Mouse (Mus musculus) ES-E14 (cell line): ENCODE results near the gene Slc25a15. TPM values are rescaled to one million over a fixed set of nuclear protein-coding genes. Genes with fewer than 3 reads are reported as not detected.

Experiments
- DNase-seq: peaks from one replicate; pipeline ENCODE4 v3.0.0-alpha.2; 2013; ENCODE audit warnings: low read depth, low spot score
- H3K27ac ChIP-seq: 2 replicates; pipeline ENCODE4 v1.5.1; 2012; ENCODE audit warnings: low read depth, mild to moderate bottlenecking, low read length, moderate library complexity, mixed read lengths; ENCODE audit not compliant: poor library complexity, insufficient read depth, severe bottlenecking
- H3K36me3 ChIP-seq: 2 replicates; pipeline ENCODE4 v1.6.1; 2012; ENCODE audit warnings: mild to moderate bottlenecking, low read length, moderate library complexity, mixed read lengths; ENCODE audit not compliant: control insufficient read depth, poor library complexity, insufficient read depth, severe bottlenecking
- H3K4me1 ChIP-seq, 2 experiments: fragments of 150-350 bp in 1 of 2; sonication (generic) in 1 of 2; 2 replicates each; pipeline ENCODE4 v1.6.1; 2012; ENCODE audit warnings: low read length in 2 of 2, mild to moderate bottlenecking in 1 of 2, mixed read lengths in 1 of 2; ENCODE audit not compliant: control insufficient read depth in 2 of 2, insufficient read depth in 2 of 2, poor library complexity in 1 of 2
- H3K4me3 ChIP-seq, 2 experiments: fragments of 150-350 bp in 1 of 2; sonication (generic) in 1 of 2; 2 replicates each; pipeline ENCODE4 v1.5.1; 2012; ENCODE audit warnings: low read length in 2 of 2, low read depth in 1 of 2, mild to moderate bottlenecking in 1 of 2, mixed read lengths in 1 of 2; ENCODE audit not compliant: insufficient read depth in 1 of 2, poor library complexity in 1 of 2, severe bottlenecking in 1 of 2
- H3K9ac ChIP-seq: 2 replicates; pipeline ENCODE4 v1.6.1; 2012; ENCODE audit warnings: low read depth, mild to moderate bottlenecking, low read length, mixed read lengths; ENCODE audit not compliant: poor library complexity, insufficient read depth, severe bottlenecking
- H3K9me3 ChIP-seq: fragments of 150-350 bp; sonication (generic); 2 replicates; pipeline ENCODE4 v1.6.1; 2012; ENCODE audit warnings: low read depth, mild to moderate bottlenecking, low read length; ENCODE audit not compliant: control insufficient read depth, insufficient read depth
- CHD2 ChIP-seq: IDR thresholded peaks from 2 replicates; pipeline ENCODE4 v1.6.1; 2014; ENCODE audit warnings: mild to moderate bottlenecking, low read depth, low read length, inconsistent platforms
- HCFC1 ChIP-seq: IDR thresholded peaks from 2 replicates; pipeline ENCODE4 v1.6.1; 2012; ENCODE audit warnings: low read length, inconsistent platforms, borderline replicate concordance; ENCODE audit not compliant: insufficient read depth
- MAFK ChIP-seq: IDR thresholded peaks from 2 replicates; pipeline ENCODE4 v1.6.1; 2014; ENCODE audit warnings: mild to moderate bottlenecking, low read depth, low read length, inconsistent platforms; ENCODE audit not compliant: insufficient read depth
- ZC3H11A ChIP-seq: IDR thresholded peaks from 2 replicates; pipeline ENCODE4 v1.6.1; 2012; ENCODE audit warnings: low read depth, mild to moderate bottlenecking, inconsistent platforms, low read length, borderline replicate concordance
- ZNF384 ChIP-seq: IDR thresholded peaks from 2 replicates; pipeline ENCODE4 v1.6.1; 2012; ENCODE audit warnings: low read depth, low read length, inconsistent platforms
- in situ Hi-C, 2 experiments: fragments of 600-800 bp; cut with MboI; formaldehyde crosslinking; loops; one replicate each; pipeline ENCODE4 v1.15.1; 2025; ENCODE audit warnings: low sequenced_read_pairs in 2 of 2, inconsistent platforms in 1 of 2; ENCODE audit not compliant: unreplicated experiment in 2 of 2
- total RNA-seq: library from RNA; depleted of rRNA; stranded (reverse); fragments of 300-350 nt; gene quantifications from 2 replicates; pipeline ENCODE4 v1.2.3, GENCODE M21; 2012; rRNA removed

Gene Slc25a15
- total RNA-seq, 1 experiment = 22.1 TPM

DNA sequence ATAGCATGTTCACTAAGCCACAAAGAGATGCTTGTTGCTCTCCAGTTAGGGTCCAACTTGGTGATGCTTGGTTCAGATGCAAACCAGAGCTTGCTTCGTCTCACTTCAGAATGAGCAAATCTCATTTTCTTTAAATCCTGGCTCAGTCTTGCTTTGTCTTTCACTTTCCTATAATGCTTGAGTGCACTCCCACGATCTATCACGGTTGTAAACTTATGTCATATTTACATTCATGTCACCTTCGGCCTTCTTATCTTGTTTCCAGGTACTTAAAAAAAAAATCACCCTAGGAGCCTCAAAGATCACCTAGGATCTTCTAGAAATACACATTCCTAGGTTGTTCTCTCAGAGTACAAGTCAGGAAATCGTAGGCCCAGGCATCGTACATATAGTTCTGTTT lies 38.5 kb downstream of the Slc25a15 start:
- H3K27ac ChIP-seq = no peak overlapping the region
- TF ChIP-seq CHD2 (no peak), HCFC1 (no peak), ZNF384 (no peak), MAFK (no peak), ZC3H11A (no peak)
- no peaks in the 10 kb centered on the region for H3K36me3 ChIP-seq
- H3K9ac ChIP-seq = no peak overlapping the region
- H3K9me3 ChIP-seq = no peaks in the 10 kb centered on the region
- no peak overlapping the region for H3K4me3 ChIP-seq
- H3K4me1 ChIP-seq = no peaks in the 10 kb centered on the region
- in situ Hi-C loops = no loop called here
- DNase-seq = no peak

DNA sequence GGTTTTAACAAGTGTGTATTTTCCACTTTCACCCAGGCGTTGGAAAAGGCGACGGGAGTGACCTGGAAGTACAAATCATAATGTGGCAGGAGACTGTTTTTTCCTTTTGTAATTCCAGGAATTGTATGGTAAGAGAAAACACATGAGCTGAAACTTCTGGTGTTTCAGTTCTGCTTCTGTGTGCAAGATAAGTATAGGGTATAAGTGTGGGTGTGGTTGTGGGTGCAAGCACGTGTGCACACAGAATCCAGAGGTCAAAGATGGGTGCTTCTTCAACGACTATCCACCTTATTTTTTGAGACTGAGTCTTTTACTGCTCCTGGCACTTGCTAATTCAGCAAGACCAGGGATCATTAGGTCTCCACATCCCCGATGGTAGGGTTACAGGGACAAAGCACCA lies 39.0 kb downstream of the Slc25a15 start:
- Histone ChIP-seq H3K4me1 (no peaks in the 10 kb centered on the region), H3K36me3 (no peaks in the 10 kb centered on the region), H3K9me3 (no peaks in the 10 kb centered on the region), H3K4me3 (no peak overlapping the region), H3K9ac (no peak overlapping the region), H3K27ac (no peak overlapping the region)
- no peak for DNase-seq
- TF ChIP-seq MAFK (no peak), HCFC1 (no peak), ZNF384 (no peak), CHD2 (no peak), ZC3H11A (no peak)
- in situ Hi-C loops = no loop called here

DNA sequence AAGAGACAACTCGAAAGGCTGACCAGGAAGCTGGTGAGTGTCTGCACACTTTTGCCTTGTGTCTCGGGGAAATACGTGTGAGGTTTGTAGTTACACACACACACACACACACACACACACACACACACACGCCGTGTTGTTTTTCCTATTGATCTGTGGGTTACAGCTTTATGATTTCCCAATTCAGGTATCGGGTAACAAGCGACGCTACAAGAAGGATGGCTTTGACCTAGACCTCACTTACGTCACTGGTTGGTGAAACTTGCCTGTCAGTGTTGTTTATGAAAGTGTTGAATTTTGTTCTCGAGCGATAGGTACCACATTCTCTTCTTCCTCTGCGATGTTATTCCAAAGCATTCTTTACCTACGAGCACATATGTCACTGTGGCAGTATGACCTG lies 63.0 kb downstream of the Slc25a15 start:
- no peaks in the 10 kb centered on the region for H3K36me3 ChIP-seq
- no peaks in the 10 kb centered on the region for H3K9me3 ChIP-seq
- H3K4me3 ChIP-seq = no peak overlapping the region
- TF ChIP-seq CHD2 (no peak), MAFK (no peak), ZNF384 (no peak), HCFC1 (no peak), ZC3H11A (no peak)
- no peak for DNase-seq
- no peak overlapping the region for H3K9ac ChIP-seq
- in situ Hi-C loops = no loop called here
- no peak overlapping the region for H3K27ac ChIP-seq
- no peaks in the 10 kb centered on the region for H3K4me1 ChIP-seq

Other genes with a start within 250 kb of the Slc25a15 start
- 3.4 and 7.9 TPM in 2 replicates for gene Nek3, start 232.2 kb downstream of the Slc25a15 start, total RNA-seq
- gene Ckap2, start 212.8 kb downstream of the Slc25a15 start, total RNA-seq = 67.4 and 68.7 TPM in 2 replicates
- 20.6 and 25.9 TPM in 2 replicates for gene Vps36, start 205.8 kb downstream of the Slc25a15 start, total RNA-seq
- 3.6 and 5.4 TPM in 2 replicates for gene Thsd1, start 171.3 kb downstream of the Slc25a15 start, total RNA-seq
- gene Tpte, start 115.2 kb downstream of the Slc25a15 start, total RNA-seq = not detected in 2 replicates
- 37.6 and 54.7 TPM in 2 replicates for gene Mrps31, start 12.8 kb upstream of the Slc25a15 start, total RNA-seq